Mouse (Mus musculus) hindbrain, embryonic 14.5 days (tissue): ENCODE measurements around the gene 3830417A13Rik. TPM values are rescaled to one million over a fixed set of nuclear protein-coding genes. Genes with fewer than 3 reads are reported as not detected.

ENCODE experiments used
- ATAC-seq: fragments of 200-750 bp; cut with Nextera tagmentation; 2 replicates; pipeline ENCODE4 v1.8.0; 2017; ENCODE audit warnings: moderate number of reproducible peaks, mild to moderate bottlenecking, moderate TSS enrichment, moderate library complexity; ENCODE audit not compliant: low FRiP score
- DNase-seq: peaks from one replicate; pipeline ENCODE4 v3.0.0-alpha.2; 2015; ENCODE audit warnings: low spot score
- H3K27ac ChIP-seq: fragments of 300-500 bp; sonication (generic); 2 replicates; pipeline ENCODE4 v1.5.1; 2014; ENCODE audit warnings: mild to moderate bottlenecking, moderate library complexity
- H3K27me3 ChIP-seq: fragments of 300-500 bp; sonication (generic); 2 replicates; pipeline ENCODE4 v1.6.1; 2014; ENCODE audit warnings: mild to moderate bottlenecking, low read length, mixed read lengths; ENCODE audit not compliant: control insufficient read depth, insufficient read depth
- H3K36me3 ChIP-seq: fragments of 300-500 bp; sonication (generic); replicated peaks from 2 replicates; pipeline ENCODE4 v1.6.1; 2014; ENCODE audit not compliant: control insufficient read depth, insufficient read depth
- H3K4me1 ChIP-seq: fragments of 300-500 bp; sonication (generic); replicated peaks from 2 replicates; pipeline ENCODE4 v1.6.1; 2014; ENCODE audit warnings: antibody characterized with exemption, low read length, mixed read lengths; ENCODE audit not compliant: control insufficient read depth, insufficient read depth
- H3K4me2 ChIP-seq: fragments of 300-500 bp; sonication (generic); replicated peaks from 2 replicates; pipeline ENCODE4 v1.6.1; 2014; ENCODE audit warnings: mild to moderate bottlenecking, moderate library complexity
- H3K4me3 ChIP-seq: fragments of 300-500 bp; sonication (generic); replicated peaks from 2 replicates; pipeline ENCODE4 v1.5.1; 2014; ENCODE audit warnings: mild to moderate bottlenecking, low read length
- H3K9ac ChIP-seq: fragments of 300-500 bp; sonication (generic); 2 replicates; pipeline ENCODE4 v1.6.1; 2014
- H3K9me3 ChIP-seq: fragments of 300-500 bp; sonication (generic); 2 replicates; pipeline ENCODE4 v1.6.1; 2016; ENCODE audit warnings: low read length; ENCODE audit not compliant: control insufficient read depth
- WGBS: fragments of 180-500 bp; shearing (Covaris S2); extraction: QIAGEN DNeasy Blood & Tissue Kit; methylation state at CpG from one replicate; pipeline ENCODE4 v1.1.7; 2014; 5-methylcytosine and 5-hydroxymethylcytosine counted together
- polyA plus RNA-seq: library from polyadenylated mRNA; unstranded; fragments of >200 nt; fragmentation: Nextera tagmentation; extraction: Ambion mirVana; gene quantifications from 2 replicates; pipeline ENCODE4 v1.2.1, GENCODE M21; 2014

Gene 3830417A13Rik
- polyA plus RNA-seq: not detected in 2 replicates

GRCm38 (mm10) chrX:64173248-64173647 lies at the start of gene 3830417A13Rik:
3830417A13Rik (plus strand) TSS chrX:64173548.
- Histone ChIP-seq H3K4me1 (no peaks in the 10 kb centered on the region), H3K36me3 (no peaks in the 10 kb centered on the region), H3K27ac (no peak within 1 kb of the TSS), H3K9ac (no peak within 1 kb of the TSS), H3K9me3 (no peaks in the 10 kb centered on the region), H3K4me2 (no peak within 1 kb of the TSS), H3K27me3 (no peaks in the 10 kb centered on the region), H3K4me3 (no peak within 1 kb of the TSS)
- no peak for ATAC-seq
- no peak for DNase-seq
- WGBS: 84% methylated on average over 11 of the region's 11 CpGs

GRCm38 (mm10) chrX:64152098-64152497 lies 21.2 kb upstream of the 3830417A13Rik start, which contains the start of gene Gm6760:
Gm6760 (minus strand) TSS chrX:64152198.
- DNase-seq (no peak), ATAC-seq (no peak)
- Histone ChIP-seq H3K4me3 (no peak within 1 kb of the TSS), H3K9me3 (no peaks in the 10 kb centered on the region), H3K36me3 (no peaks in the 10 kb centered on the region), H3K9ac (no peak within 1 kb of the TSS), H3K27me3 (no peaks in the 10 kb centered on the region), H3K4me1 (no peaks in the 10 kb centered on the region), H3K4me2 (no peak within 1 kb of the TSS), H3K27ac (no peak within 1 kb of the TSS)
- 72% methylated on average over 2 of the region's 2 CpGs for WGBS

- ATAC-seq: no peak
These were observed 7.9 kb downstream of the 3830417A13Rik start for GRCm38 (mm10) chrX:64181246-64181645.

More at GRCm38 (mm10) chrX:64181246-64181645, 7.9 kb downstream of the 3830417A13Rik start:
- no peaks in the 10 kb centered on the region for H3K9me3 ChIP-seq
- no peak overlapping the region for H3K27ac ChIP-seq
- no peaks in the 10 kb centered on the region for H3K4me1 ChIP-seq
- H3K4me3 ChIP-seq: no peak overlapping the region
- no peak overlapping the region for H3K9ac ChIP-seq
- no peaks in the 10 kb centered on the region for H3K27me3 ChIP-seq
- DNase-seq: no peak
- no peak overlapping the region for H3K4me2 ChIP-seq
- no peaks in the 10 kb centered on the region for H3K36me3 ChIP-seq

Other genes with a start within 250 kb of the 3830417A13Rik start
- not detected in 2 replicates for gene Gm6760, start 21.4 kb upstream of the 3830417A13Rik start, polyA plus RNA-seq
- 23.3 and 27.5 TPM in 2 replicates for gene Slitrk4, start 103.4 kb downstream of the 3830417A13Rik start, polyA plus RNA-seq